Mouse (Mus musculus) regulatory T cell (primary cell): Measurements from ENCODE around the gene Xpot.

ENCODE experiments used
- in situ Hi-C: fragments of 300-600 bp; cut with MboI, MseI; formaldehyde crosslinking; loops from one replicate; pipeline ENCODE4 v1.15.1; 2025; ENCODE audit warnings: high pct_unique_total_duplicates

Gene Xpot

DNA sequence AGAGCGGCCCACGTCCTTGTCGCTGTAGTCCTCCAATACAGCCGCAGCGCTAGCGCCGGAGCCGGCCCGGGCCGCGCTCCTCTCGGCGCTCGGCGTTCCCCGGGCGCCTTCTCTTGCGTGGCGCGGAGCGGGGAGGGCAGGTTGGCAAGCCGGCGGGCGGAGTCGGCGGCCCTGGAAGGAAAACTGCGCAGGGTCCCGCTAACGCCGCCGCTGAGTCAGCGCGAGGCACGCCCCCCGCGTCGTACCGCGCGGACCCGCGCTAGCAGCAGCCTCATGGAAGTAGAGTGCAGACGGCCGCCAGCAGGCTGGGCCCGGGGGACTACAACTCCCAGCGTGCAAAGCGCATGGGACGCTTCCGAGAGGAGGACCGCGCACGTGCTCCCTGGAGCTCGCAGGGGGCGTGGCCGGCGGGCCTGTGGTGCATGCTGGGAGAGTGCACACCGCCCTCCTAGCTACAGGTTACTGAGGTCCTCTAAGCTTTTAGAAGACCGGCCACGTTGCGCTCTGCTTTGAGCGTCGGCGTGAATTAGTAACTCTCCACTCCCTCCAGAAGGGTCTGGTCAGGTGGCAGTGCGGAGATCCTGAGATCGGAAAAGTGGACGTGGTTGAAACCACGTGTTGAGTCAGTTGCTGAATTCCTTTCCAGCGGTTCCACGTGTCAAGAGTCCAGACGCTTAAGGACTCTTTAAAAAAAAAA is at the start of gene Xpot:
TSS of gene Xpot (minus strand) at position 147 of the 697 bp plus-strand sequence.
- in situ Hi-C loops, result no loop called here

DNA sequence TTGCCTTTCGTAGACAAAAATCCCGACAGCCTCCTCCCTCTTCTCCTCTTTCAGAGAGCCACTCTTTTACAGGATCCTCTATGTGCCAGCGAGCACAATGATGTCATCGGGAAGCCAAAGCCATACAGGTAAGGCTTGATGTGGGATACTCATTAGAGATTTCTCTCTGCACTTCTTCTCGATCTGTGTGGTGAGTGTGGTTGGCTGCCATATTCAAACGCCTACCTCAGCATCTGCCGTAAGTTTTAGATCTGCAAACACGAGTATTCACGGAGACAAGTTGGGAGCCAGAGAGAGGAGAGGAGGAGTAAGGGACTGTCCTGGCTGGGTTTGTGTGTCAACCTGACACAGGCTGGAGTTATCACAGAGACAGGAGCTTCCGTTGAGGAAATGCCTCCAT is 43.0 kb upstream of the Xpot start:
- in situ Hi-C loops, result no loop called here

GRCm38 (mm10) chr10:121665631-121666145 is 39.6 kb upstream of the Xpot start:
- in situ Hi-C loops, result no loop called here

DNA sequence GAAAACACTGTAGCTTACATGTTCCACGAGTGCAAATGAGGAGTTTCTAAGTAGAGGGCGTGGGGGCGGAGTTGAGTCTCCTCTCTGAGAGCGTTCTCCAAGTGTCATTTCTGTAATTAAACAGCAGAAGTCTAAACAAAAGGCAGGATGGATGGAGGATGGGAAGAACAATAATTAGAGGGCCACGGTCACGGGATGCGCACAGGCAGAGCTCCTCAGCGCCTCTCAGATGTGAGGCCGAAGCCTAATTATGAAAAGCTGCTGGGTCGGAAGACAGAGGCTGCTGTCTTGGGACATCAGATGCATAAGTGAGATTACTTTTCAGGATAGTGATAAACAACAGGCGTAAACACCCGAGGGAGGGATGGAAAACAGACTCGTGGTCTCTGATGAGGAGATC is 37.5 kb upstream of the Xpot start:
- in situ Hi-C loops, result no loop called here

GRCm38 (mm10) chr10:121662711-121663110 is 36.6 kb upstream of the Xpot start:
- in situ Hi-C loops, result no loop called here

GRCm38 (mm10) chr10:121655907-121656306 is 29.8 kb upstream of the Xpot start:
- in situ Hi-C loops, result no loop called here

GRCm38 (mm10) chr10:121653079-121653478 is 26.9 kb upstream of the Xpot start:
- in situ Hi-C loops, result no loop called here

GRCm38 (mm10) chr10:121646294-121646693 is 20.2 kb upstream of the Xpot start:
- in situ Hi-C loops, result no loop called here

DNA sequence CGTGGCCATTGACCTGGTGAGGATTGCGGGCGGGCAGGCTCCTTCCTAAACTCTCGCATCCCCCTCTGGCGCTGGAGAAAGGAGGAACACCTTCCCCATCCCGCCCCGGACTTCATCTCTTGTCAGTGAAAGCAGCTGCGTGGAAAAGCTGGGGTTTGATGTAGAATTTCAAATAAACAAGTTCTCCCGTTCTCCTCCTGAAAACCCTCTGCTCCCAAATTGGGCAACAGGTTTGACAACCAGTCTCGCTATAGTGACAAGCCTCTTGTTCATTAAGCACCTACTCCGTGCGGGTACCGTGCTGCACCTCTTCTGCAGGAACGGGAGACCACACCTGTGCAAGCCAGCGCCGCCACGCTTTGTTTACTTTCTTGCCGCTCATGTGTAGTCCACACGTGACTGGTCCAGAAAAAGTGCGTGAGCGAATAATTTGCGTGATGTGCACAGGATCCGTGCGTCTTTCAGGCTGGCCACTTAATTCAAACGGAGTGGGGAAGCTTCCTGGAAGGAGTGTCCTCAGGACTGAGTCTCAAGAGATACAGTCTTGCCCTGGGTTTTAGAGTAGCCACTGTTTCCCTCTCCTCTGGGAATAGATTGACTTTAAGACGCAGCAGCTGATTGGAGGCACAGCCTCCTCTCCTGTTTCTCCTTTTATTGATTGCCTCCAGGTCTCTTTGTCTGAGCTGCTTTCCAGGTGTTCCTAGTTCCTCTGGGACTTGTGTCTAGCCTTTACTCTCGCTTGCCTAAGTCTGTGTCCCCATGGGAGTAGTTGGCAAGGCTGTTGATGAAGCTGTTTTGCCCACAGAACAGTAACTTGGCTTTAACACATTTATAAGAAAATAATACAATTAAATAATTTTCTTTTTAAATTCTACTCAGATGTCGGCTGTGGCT is 16.2 kb upstream of the Xpot start:
- in situ Hi-C loops, result no loop called here

- in situ Hi-C loops, result no loop called here
Observed at GRCm38 (mm10) chr10:121641272-121642053, 15.3 kb upstream of the Xpot start, which contains the start of gene D930020B18Rik. D930020B18Rik (plus strand) TSS chr10:121641588.

- in situ Hi-C loops, result no loop called here
Observed at GRCm38 (mm10) chr10:121640944-121641271, 14.8 kb upstream of the Xpot start.

GRCm38 (mm10) chr10:121640150-121640930 is 14.2 kb upstream of the Xpot start:
- in situ Hi-C loops, result no loop called here

DNA sequence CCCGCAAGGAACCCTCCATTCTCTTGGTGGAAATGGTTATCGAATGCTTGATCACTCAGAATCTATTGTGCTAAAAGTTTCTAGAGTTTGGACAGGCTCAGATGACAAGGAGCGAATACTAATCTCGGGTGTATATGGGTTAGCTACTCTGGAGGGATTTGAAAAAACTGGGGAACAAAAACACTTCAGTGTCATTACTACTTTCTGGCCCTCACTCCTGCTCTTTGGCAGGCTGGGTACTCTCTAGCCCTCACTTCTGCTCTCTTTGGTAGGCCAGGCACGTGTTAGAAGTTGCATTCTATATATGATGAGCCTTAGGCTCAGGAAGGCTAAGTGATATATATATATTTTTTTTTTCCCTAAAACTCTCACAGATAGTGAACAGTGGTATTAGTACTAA is 13.4 kb upstream of the Xpot start:
- in situ Hi-C loops, result loop anchor here (10.0 kb wide), 1 partner anchor 415 kb away; no protein-coding TSS in a partner anchor

GRCm38 (mm10) chr10:121636276-121636675 is 10.1 kb upstream of the Xpot start:
- in situ Hi-C loops, result loop anchor here (10.0 kb wide), 1 partner anchor 419 kb away; no protein-coding TSS in a partner anchor

GRCm38 (mm10) chr10:121634159-121634558 is 8.0 kb upstream of the Xpot start:
- in situ Hi-C loops, result loop anchor here (10.0 kb wide), 1 partner anchor 421 kb away; no protein-coding TSS in a partner anchor

- in situ Hi-C loops, result no loop called here
Observed at GRCm38 (mm10) chr10:121628561-121629040, 2.5 kb upstream of the Xpot start.

GRCm38 (mm10) chr10:121627216-121627852 is 1.2 kb upstream of the Xpot start:
- in situ Hi-C loops, result no loop called here

DNA sequence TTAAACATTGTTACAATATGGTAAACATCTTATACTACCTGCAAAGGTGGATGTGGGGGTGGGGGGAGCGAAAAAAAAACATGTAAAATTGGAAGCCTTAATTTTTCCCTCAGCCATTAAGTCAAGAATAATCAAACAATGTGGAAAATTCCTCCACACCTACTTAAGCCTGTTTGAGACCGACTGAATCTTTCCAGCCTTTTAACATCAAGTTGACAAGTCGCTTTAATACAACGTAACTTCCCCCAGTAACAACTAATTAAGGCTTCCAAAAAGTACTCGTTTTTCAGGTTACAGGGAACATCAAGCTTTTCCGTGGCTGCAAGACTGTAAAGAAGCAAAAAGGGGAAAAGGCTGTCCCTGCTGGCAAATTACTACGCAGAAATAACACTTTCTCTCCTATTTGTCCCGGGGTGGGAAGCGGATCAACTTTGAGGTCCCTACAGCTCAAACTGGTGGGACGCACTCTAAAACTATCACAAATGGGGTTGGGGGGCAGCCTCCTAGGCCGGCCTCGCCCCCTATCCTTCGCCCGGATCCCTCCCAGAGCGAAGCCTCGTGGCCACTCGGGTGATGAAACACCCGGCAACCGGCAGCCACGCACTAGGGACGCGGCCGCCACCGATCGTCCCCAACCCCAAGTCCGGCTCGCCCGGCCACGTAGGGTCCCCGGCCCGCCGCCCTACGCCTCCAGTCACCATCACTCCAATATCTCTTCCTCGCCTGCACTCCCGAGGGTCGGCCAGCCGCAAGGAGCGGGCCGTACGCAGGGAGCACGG is 536 bp downstream of the Xpot start:
- in situ Hi-C loops, result no loop called here

DNA sequence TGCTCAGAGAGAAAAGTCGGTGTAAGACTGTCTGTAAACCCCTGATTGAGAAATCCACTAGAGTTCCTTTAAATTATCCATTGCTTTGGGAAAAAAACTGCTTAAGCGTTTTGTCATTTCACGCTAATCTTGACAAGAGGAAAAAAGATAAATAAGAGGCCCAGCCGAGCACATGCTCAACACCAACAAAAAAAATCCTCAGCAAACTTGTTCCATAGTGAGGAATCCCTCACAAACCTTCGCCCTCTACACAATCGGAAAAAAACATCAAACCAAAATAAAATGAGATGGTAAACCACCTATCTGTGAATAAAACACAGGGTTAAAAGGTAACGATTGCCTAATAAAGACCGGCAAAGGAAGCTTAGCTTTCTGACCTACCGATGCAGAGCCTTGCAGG is 1.1 kb downstream of the Xpot start:
- in situ Hi-C loops, result no loop called here
